In genomic region chr1:118627781-118628464, GRCm38 (mm10) we compare ENCODE assay signal across 8 mouse cellular contexts. TPM values are rescaled to one million over a fixed set of nuclear protein-coding genes. Genes with fewer than 3 reads are reported as not detected.
A peak's percentile ranks its signal among the peaks of the same experiment; 100 is the strongest.
DNase-seq lines count a peak whose midpoint lies in the region; ATAC-seq lines count a peak whose summit lies in the region.

TSS of gene Tfcp2l1 (plus strand) at chr1:118627945.

- H3K9ac ChIP-seq in intestine, embryonic 16.5 days (ENCODE audit: low read depth, low read length), result peak within 1 kb of the TSS; percentile 70
- H3K9ac ChIP-seq in liver, embryonic 12.5 days, result peak within 1 kb of the TSS; percentile 15; the same call in 1 of the 2 replicates

- under 1% methylated on average over 48 of the region's 48 CpGs for WGBS in intestine, embryonic 16.5 days
- 2% methylated on average over 48 of the region's 48 CpGs for WGBS in liver, embryonic 12.5 days (ENCODE audit: insufficient replicate concordance)

- peak; percentile 41 for DNase-seq in CD4-positive, CD25-positive, alpha-beta regulatory T cell, adult 2 months (ENCODE audit: low read depth, low spot score)
- peak; percentile 68 for DNase-seq in embryo, embryonic 9.5 days (ENCODE audit: extremely low spot score)
- peak; percentile 16 for DNase-seq in gonadal fat pad, adult 2 months (ENCODE audit: low read depth)
- peak; percentile 69 for DNase-seq in neural tube, embryonic 10.5 days (ENCODE audit: extremely low spot score, low spot score)
- DNase-seq in splenic B cell, adult 2 months (ENCODE audit: low read depth, low spot score), result peak; percentile 60

- no peaks in the 10 kb centered on the region; the same call in 1 of the 2 replicates for H3K4me1 ChIP-seq in intestine, embryonic 16.5 days (ENCODE audit: control insufficient read depth, insufficient read depth, low read length)
- H3K4me1 ChIP-seq in liver, embryonic 12.5 days, result peaks cover 9% of the 10 kb centered on the region

- no peaks in the 10 kb centered on the region for H3K9me3 ChIP-seq in intestine, embryonic 16.5 days (ENCODE audit: control insufficient read depth, low read length)
- H3K9me3 ChIP-seq in liver, embryonic 12.5 days (replicated peaks), result no peaks in the 10 kb centered on the region

- peak within 1 kb of the TSS; percentile 90 for H3K4me2 ChIP-seq in intestine, embryonic 16.5 days (ENCODE audit: low read depth, low read length)
- H3K4me2 ChIP-seq in liver, embryonic 12.5 days, result peak within 1 kb of the TSS; percentile 73

- H3K36me3 ChIP-seq in intestine, embryonic 16.5 days (ENCODE audit: control insufficient read depth, insufficient read depth, low read length), result no peaks in the 10 kb centered on the region
- H3K36me3 ChIP-seq in liver, embryonic 12.5 days, result no peaks in the 10 kb centered on the region
- no peaks in the 10 kb centered on the region for H3K36me3 ChIP-seq in splenic B cell, adult 2 months (ENCODE audit: control insufficient read depth, insufficient read depth, low read length, poor library complexity, severe bottlenecking)

- H3K27me3 ChIP-seq in intestine, embryonic 16.5 days (replicated peaks; ENCODE audit: control insufficient read depth, insufficient read depth, low read length), result no peaks in the 10 kb centered on the region
- peaks cover 49% of the 10 kb centered on the region for H3K27me3 ChIP-seq in liver, embryonic 12.5 days (replicated peaks)
- no peaks in the 10 kb centered on the region; the same call in 1 of the 2 replicates for H3K27me3 ChIP-seq in splenic B cell, adult 2 months (ENCODE audit: control insufficient read depth, insufficient read depth, low read length, poor library complexity, severe bottlenecking)

- ATAC-seq in CD4-positive, CD25-positive, alpha-beta regulatory T cell, adult 4 months, result no peak
- ATAC-seq in intestine, embryonic 16.5 days, result peak; percentile 93
- peak; percentile 83 for ATAC-seq in liver, embryonic 12.5 days

- 0 out of 2 replicates have a peak within 1 kb of the TSS, but pooled peaks have one; percentile 28 for H3K27ac ChIP-seq in intestine, embryonic 16.5 days (ENCODE audit: low read length)
- no peak within 1 kb of the TSS for H3K27ac ChIP-seq in liver, embryonic 12.5 days

- peak within 1 kb of the TSS; percentile 64 for H3K4me3 ChIP-seq in intestine, embryonic 16.5 days (ENCODE audit: low read length)
- H3K4me3 ChIP-seq in liver, embryonic 12.5 days, result peak within 1 kb of the TSS; percentile 53

RNA-seq across cellular contexts. Expression of gene Tfcp2l1, which starts in this region (rescaled TPM):
- polyA plus RNA-seq in CD4-positive, CD25-positive, alpha-beta regulatory T cell, adult 4 months (2017; shearing (Covaris generic)), result under 1 TPM; 0.06 to 0.98 TPM
- 12.1 and 16.9 TPM in 2 replicates for polyA plus RNA-seq in gonadal fat pad, adult 2 months (2012; rRNA removed)
- 3.1 and 4.0 TPM in 2 replicates for polyA plus RNA-seq in intestine, embryonic 16.5 days (2015; fragmentation: Nextera tagmentation; extraction: Ambion mirVana)
- 0.90 and 1.2 TPM in 2 replicates for polyA plus RNA-seq in liver, embryonic 12.5 days (2016; fragmentation: Nextera tagmentation; extraction: Ambion mirVana)

Comparison
In these comparisons a context has a peak if more than half of its experiments do, and no peak if none do; other contexts are left out.
1. DNase-seq: peak in every context shown above with its lines; median percentile 69 in neural tube, embryonic 10.5 days; 68 in embryo, embryonic 9.5 days; 60 in splenic B cell, adult 2 months; 41 in CD4-positive, CD25-positive, alpha-beta regulatory T cell, adult 2 months; 16 in gonadal fat pad, adult 2 months.